Mouse (Mus musculus) cerebellum, adult 18-20 months (tissue): ENCODE measurements around the gene Zc3h18.

Source experiments
- DNase-seq, 2 experiments: peaks; one replicate each; pipeline ENCODE4 v3.0.0; 2021

The Zc3h18 gene

GRCm38 (mm10) chr8:122395291-122395690 is 18.9 kb downstream of the Zc3h18 start:
- DNase-seq, result peak; percentile 59 to 67

- DNase-seq, result no peak
These were observed 21.8 kb downstream of the Zc3h18 start for GRCm38 (mm10) chr8:122398186-122398585.

- no peak for DNase-seq
These were observed 28.9 kb downstream of the Zc3h18 start for GRCm38 (mm10) chr8:122405146-122405805.

GRCm38 (mm10) chr8:122407678-122408077 is 31.3 kb downstream of the Zc3h18 start:
- no peak for DNase-seq

GRCm38 (mm10) chr8:122414311-122414710 is 37.9 kb downstream of the Zc3h18 start:
- DNase-seq, result no peak

- no peak for DNase-seq
These were observed 39.1 kb downstream of the Zc3h18 start for GRCm38 (mm10) chr8:122415554-122415953.

- no peak for DNase-seq
These were observed 43.6 kb downstream of the Zc3h18 start for GRCm38 (mm10) chr8:122419881-122420555.

- DNase-seq, result no peak
These were observed 45.1 kb downstream of the Zc3h18 start, which contains the start of gene Il17c for GRCm38 (mm10) chr8:122421376-122422070. Gene Il17c, plus strand, starts transcription at chr8:122422020.

- no peak for DNase-seq
These were observed 46.8 kb downstream of the Zc3h18 start for GRCm38 (mm10) chr8:122423217-122423616.

GRCm38 (mm10) chr8:122423659-122424058 is 47.2 kb downstream of the Zc3h18 start:
- DNase-seq, result no peak

GRCm38 (mm10) chr8:122426145-122426544 is 49.7 kb downstream of the Zc3h18 start:
- DNase-seq, result no peak

GRCm38 (mm10) chr8:122427607-122428006 is 51.2 kb downstream of the Zc3h18 start:
- DNase-seq, result no peak

- no peak for DNase-seq
These were observed 51.8 kb downstream of the Zc3h18 start for GRCm38 (mm10) chr8:122428163-122428562.

- DNase-seq, result no peak
These were observed 53.7 kb downstream of the Zc3h18 start for GRCm38 (mm10) chr8:122430058-122430636.

GRCm38 (mm10) chr8:122430646-122431045 is 54.2 kb downstream of the Zc3h18 start:
- DNase-seq, result no peak

- no peak for DNase-seq
These were observed 55.5 kb downstream of the Zc3h18 start for GRCm38 (mm10) chr8:122431694-122432442.

GRCm38 (mm10) chr8:122432443-122433268 is 56.2 kb downstream of the Zc3h18 start, which contains the start of gene Cyba:
Gene Cyba, minus strand, starts transcription at chr8:122432930.
- DNase-seq, result no peak

- no peak for DNase-seq
These were observed 57.0 kb downstream of the Zc3h18 start for GRCm38 (mm10) chr8:122433269-122433905.

GRCm38 (mm10) chr8:122435375-122435774 is 59.0 kb downstream of the Zc3h18 start:
- no peak for DNase-seq

- DNase-seq, result no peak
These were observed 59.7 kb downstream of the Zc3h18 start for GRCm38 (mm10) chr8:122436146-122436545.

- no peak for DNase-seq
These were observed 60.2 kb downstream of the Zc3h18 start for GRCm38 (mm10) chr8:122436586-122437125.
